Mouse (Mus musculus): ENCODE measurements at regions not wholly inside any gene's neighbourhood (a gene's known extent, or its start where the extent isn't known, plus 50 kb on each side); places are given as distances from the start of the nearest gene placed in this dataset.

DNA sequence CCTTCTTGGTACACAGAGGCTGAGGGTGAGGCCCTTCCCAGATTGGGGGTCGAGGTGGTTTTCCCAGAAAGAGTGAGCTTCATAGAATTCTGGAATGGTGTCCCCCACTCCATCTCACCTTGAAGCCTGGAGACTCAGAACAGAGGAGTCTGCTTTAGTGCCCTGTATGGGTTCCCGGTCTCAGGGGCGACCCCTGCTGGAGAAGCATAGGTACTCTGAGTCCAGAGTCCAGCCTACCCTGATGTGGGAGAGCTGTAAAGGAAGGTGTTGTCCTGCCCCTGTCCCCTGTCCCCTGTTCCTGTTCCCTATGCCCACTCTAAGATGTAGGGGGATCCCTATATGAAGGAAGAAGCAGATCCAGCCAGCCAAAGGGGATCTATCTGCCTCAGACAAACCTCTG lies 111.9 kb downstream of the Olfm1 start:
- TF ChIP-seq CTCF (IDR thresholded peaks at IDR 0.05; ENCODE audit: control insufficient read depth, insufficient read depth, insufficient read length) (peak; percentile 48), MYOD1 (IDR thresholded peaks at IDR 0.05; ENCODE audit: control insufficient read depth, insufficient read length, low read depth) (no peak), MAX (IDR thresholded peaks at IDR 0.05) (no peak), FOSL1 (IDR thresholded peaks at IDR 0.05; ENCODE audit: insufficient read depth, low read length, poor library complexity, severe bottlenecking) (no peak), USF1 (IDR thresholded peaks at IDR 0.05; ENCODE audit: low read depth) (no peak)
